Mouse (Mus musculus): ENCODE measurements around the gene Ruvbl1.

The Ruvbl1 gene

DNA sequence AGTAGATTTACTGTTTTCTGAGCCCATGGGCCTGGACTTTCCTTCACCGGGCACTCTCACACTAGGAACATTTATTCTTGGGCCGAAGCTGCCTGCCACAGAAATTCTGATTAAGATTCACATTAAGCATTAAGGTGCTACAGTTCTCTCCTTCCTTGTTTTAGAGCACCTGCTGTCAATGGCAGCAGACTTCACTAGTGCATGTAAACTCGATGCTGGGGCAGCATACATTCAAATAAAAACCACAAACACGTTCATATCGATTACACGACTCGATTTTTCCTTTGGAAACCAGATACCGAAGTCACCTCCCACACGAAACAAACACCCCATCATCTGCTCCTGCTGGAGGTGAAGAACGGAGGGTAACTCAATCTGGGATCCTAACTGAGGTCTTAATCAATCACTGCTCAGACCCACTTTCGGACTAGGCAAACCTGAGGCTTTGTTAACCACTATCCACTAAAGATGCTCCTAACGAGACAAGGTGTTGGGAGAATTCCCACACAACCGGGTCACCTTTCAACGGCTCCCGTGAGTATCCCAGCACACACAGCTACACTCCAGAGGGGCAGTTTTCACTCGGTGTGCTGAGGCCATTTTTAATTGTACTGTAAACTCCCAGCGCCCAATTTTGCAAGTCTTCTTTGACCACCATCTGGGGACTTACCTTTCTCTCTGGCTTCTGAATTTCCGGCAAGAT is 52.6 kb downstream of the Ruvbl1 start:
- CTCF ChIA-PET, result interaction anchor here in 2 of 4 experiments (0.6 to 2.0 kb wide), 5 partner anchors 42 to 395 kb away, joined by 3 to 9 read pairs (median 3); partner anchors contain the start of gene Abtb1 (in 1 of the 2)
- POLR2A ChIA-PET, result interaction anchor here in 3 of 4 experiments (0.7 to 2.1 kb wide), 16 partner anchors 9 to 381 kb away, joined by 3 to 19 read pairs (median 5); partner anchors contain the start of genes Abtb1 (in 2 of the 3), Mcm2 (in 1 of the 3) and Ruvbl1 (in 1 of the 3)

- ChIA-PET POLR2A (interaction anchor here in 3 of 4 experiments (0.7 to 2.1 kb wide), 30 partner anchors 9 to 434 kb away, joined by 3 to 19 read pairs (median 4); partner anchors contain the start of genes Abtb1 (in 3 of the 3), Eefsec (in 1 of the 3), Mcm2 (in 1 of the 3) and Rpn1 (in 1 of the 3)), CTCF (interaction anchor here in 3 of 4 experiments (0.5 to 2.0 kb wide), 11 partner anchors 16 to 395 kb away, joined by 3 to 9 read pairs (median 3); partner anchors contain the start of gene Abtb1 (in 1 of the 3))
Measured at GRCm38 (mm10) chr6:88518404-88519263, 53.4 kb downstream of the Ruvbl1 start, which contains the start of gene Sec61a1. Sec61a1 (minus strand) TSS chr6:88518905.

DNA sequence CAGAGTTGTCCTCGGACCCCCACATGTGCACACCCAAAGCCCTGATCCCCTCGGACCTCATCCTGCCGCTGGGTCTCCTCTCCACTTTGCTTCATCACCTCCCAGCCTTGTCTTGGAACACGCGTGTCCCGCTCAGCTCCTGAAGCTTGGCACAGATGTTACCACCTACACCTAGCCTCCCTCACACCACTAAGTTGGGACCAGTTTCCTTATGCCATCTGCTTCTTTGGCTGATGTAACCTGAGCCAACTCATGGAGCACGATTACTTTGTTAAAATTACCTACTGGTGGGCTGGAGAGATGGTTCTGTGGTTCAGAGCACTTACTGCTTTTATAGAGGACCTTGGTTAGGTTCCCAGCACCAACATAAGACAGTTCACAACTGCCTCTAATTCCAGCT is 56.6 kb downstream of the Ruvbl1 start:
- ChIA-PET CTCF (no interaction called here), POLR2A (interaction anchor here in 2 of 4 experiments (0.6 to 0.9 kb wide), 2 partner anchors 320 to 1058 kb away, joined by 3 to 4 read pairs; partner anchors contain the start of gene Abtb1 (in 1 of the 2))

DNA sequence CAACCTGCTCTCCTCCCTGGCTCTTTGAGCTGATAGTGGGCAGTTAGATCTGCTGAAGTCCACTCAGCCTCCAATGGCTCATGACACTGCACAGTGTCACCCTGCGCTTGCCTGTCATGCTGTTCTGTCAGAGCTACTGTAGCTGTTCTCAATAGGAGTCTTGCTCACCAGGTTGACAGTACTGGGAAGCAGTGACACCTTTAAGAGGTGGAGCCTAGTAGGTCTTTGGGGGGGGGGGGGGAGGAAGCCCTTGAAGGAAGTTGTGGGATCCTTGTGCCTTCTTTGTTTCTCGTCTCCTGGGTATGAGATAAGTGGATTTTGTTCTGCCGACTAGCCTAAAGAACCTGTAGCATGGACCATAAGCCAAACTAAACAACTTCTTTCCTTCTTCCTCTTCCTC is 57.4 kb downstream of the Ruvbl1 start:
- ChIA-PET CTCF (interaction anchor here in 1 of 4 experiments (0.7 kb wide), 1 partner anchor 55 kb away, joined by 6 read pairs; no protein-coding TSS in a partner anchor), POLR2A (interaction anchor here in 1 of 4 experiments (0.9 kb wide), 1 partner anchor 319 kb away, joined by 4 read pairs; the partner anchor contains the start of gene Abtb1)

DNA sequence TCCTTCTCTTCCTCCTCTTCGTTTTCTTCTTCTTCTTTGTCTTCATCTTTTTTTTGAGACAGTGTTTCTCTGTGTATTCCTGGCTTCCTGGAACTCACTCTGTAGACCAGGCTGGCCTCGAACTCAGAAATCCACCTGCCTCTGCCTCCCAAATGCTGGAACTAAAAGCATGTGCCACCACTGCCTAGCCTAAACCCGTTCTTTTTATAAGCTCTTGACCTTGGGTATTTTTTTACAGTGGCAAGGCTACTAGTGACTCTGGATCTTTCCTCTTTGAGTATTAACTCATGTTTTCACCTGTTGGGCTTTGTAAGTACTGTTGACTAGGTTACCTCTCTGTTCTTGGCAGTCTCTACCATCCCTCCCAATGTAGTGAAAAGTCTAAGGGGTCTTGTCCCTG is 57.8 kb downstream of the Ruvbl1 start:
- ChIA-PET POLR2A (no interaction called here), CTCF (no interaction called here)

GRCm38 (mm10) chr6:88523451-88523850 is 58.2 kb downstream of the Ruvbl1 start:
- POLR2A ChIA-PET, result no interaction called here

GRCm38 (mm10) chr6:88524056-88524455 is 58.8 kb downstream of the Ruvbl1 start:
- CTCF ChIA-PET, result no interaction called here

More at GRCm38 (mm10) chr6:88523451-88523850, 58.2 kb downstream of the Ruvbl1 start:
- CTCF ChIA-PET, result no interaction called here

DNA sequence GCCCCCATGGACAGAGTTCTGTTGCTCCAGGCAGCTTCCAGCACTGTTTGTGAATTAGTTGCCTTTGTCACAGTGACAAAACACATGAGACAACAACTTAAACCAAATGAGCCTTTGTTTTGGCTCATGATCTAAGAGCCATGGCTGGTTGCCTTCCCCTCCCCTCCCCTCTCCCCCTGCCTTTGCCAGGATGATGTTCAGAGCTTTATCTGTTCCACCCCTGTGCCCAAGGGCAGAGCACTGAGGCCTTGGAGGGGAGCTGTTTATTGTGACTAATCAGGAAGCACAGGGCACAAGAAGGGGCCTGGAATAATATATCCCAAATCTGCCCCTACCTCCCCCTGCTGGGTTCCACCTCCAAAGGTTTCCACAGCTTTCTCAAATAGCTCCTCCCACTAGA is 65.1 kb downstream of the Ruvbl1 start:
- POLR2A ChIA-PET, result no interaction called here
- CTCF ChIA-PET, result interaction anchor here in 2 of 4 experiments (0.6 to 1.2 kb wide), 3 partner anchors 16 to 407 kb away, joined by 3 to 4 read pairs (median 4); no protein-coding TSS in a partner anchor

More at GRCm38 (mm10) chr6:88524056-88524455, 58.8 kb downstream of the Ruvbl1 start:
- POLR2A ChIA-PET, result no interaction called here

DNA sequence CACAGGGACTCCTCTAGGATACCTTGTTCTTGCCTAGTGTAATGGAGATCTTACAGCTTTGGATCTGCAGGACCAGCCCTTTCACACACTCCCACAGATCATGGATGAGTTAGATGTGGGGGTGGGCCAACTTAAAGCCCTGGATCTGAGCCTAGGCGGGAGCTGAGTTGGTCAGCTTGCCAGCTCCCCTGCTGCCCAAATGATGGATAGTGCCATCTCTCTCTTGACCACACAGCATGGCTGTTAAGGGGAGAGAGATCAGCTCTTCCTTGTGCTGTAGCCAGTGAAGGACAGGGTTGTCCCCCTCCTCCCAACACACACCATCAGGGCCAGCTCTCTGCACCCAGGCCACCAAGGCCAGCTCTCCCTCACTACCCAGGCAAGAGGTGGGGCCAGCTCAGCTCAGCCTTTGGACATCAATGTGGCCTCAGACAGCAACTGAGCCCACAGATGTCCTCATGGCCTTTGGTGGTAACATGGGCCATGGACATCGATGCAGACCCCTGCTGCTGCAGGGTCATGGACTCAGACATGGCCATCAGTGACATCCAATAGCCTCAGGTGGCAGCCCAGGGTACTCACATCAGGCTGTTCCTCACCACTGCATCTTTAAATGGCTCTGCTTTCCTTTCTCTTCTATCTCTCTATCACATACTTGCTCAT is 75.0 kb downstream of the Ruvbl1 start:
- ChIA-PET POLR2A (interaction anchor here in 1 of 4 experiments (0.5 kb wide), 1 partner anchor 293 kb away, joined by 4 read pairs; no protein-coding TSS in a partner anchor), CTCF (interaction anchor here in 2 of 4 experiments (0.6 to 0.8 kb wide), 4 partner anchors 38 to 376 kb away, joined by 3 to 4 read pairs (median 3); no protein-coding TSS in a partner anchor)

GRCm38 (mm10) chr6:88544241-88544640 is 79.0 kb downstream of the Ruvbl1 start:
- ChIA-PET POLR2A (no interaction called here), CTCF (no interaction called here)

DNA sequence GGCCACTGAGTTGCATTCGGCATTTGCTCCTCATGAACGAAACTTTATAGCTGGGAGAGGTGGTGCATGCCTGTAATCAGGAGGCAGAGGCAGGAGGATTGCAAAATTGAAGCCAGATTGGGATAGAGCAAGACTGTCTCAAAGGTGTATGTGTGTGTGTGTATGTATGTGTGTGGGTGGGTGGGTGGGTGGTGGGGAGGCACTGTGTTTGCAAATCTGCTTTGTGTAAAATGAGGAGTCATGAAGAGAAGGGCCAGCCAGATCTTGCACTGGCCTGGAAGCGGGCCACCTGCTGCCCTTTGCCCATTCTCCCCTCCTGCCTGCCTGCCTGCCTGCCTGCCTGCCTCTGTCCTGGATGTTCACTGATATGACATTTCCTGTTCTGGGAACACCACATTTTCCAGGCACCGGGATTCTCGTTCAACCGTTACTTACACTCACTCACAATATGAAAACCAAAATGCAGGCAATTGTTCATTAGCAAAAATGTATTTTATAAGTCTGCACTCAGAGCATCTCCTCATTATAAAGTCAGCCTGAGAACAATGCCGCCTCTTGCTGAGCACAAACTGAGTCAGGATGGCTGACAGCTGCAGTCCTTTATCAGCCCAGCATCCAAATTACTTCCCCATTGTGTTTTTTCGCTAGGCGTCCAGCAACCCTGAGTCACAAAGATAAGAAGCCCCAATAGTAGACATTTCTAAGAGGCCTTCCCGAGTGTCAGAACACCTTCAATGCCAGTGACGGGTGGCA is 79.6 kb downstream of the Ruvbl1 start:
- ChIA-PET CTCF (no interaction called here), POLR2A (no interaction called here)

- CTCF ChIA-PET, result interaction anchor here in 2 of 4 experiments (1.6 kb wide), 2 partner anchors 286 to 310 kb away, joined by 4 to 8 read pairs; no protein-coding TSS in a partner anchor
- POLR2A ChIA-PET, result no interaction called here
Measured at GRCm38 (mm10) chr6:88545397-88545790, 80.2 kb downstream of the Ruvbl1 start.

Measured in embryonic stem cell, embryonic (primary cell).